Mouse (Mus musculus): ENCODE measurements around the gene Fbxl7. TPM values are rescaled to one million over a fixed set of nuclear protein-coding genes. Genes with fewer than 3 reads are reported as not detected.

The Fbxl7 gene
- total and polyA plus RNA-seq, 3 experiments, result not detected

DNA sequence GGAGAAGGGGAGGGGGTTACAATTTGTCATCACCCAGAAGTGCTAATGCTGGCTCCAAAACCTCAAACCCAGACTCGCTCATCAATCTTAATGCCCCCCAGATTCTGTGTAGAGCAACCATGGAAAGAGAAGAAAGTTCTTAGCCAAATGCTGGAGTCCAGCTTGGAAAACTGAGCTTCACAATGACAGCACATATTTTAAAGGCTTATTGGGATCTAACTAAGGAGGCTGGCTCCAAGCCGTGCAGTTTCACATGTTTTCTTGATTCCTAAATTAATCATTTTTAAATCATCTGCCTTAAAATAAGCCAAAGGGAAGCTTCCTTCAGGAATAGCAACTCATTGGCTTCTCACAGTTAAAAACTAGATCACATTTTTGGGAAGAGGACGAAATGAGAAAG, 82.5 kb downstream of the Fbxl7 start:
- H3K9ac ChIP-seq (ENCODE audit: insufficient read depth, low read depth), result no peak overlapping the region
- H3K36me3 ChIP-seq (replicated peaks in 1 of 2; ENCODE audit: control insufficient read depth in 1 of 2, insufficient read depth in 1 of 2, low read length in 1 of 2), result no peaks in the 10 kb centered on the region
- H3K4me3 ChIP-seq (replicated peaks in 1 of 3; ENCODE audit: low read depth in 2 of 3, low read length in 2 of 3, poor library complexity in 1 of 3), result no peak overlapping the region
- no peaks in the 10 kb centered on the region for H3K27me3 ChIP-seq (replicated peaks)
- no peak overlapping the region for H3K4me2 ChIP-seq (ENCODE audit: insufficient read depth, low read depth, poor library complexity, severe bottlenecking)
- DNase-seq (ENCODE audit: extremely low read depth), result no peak
- in situ Hi-C loops (cut with MboI; ENCODE audit: low pct_ligation_motif_present, low pct_unique_long_range_greater_than_20kb, low sequenced_read_pairs), result no loop called here
- dilution Hi-C loops (cut with MboI; ENCODE audit: extremely low pct_ligation_motif_present, extremely low pct_unique_long_range_greater_than_20kb, low sequenced_read_pairs), result no loop called here
- TF ChIP-seq USF1 (IDR thresholded peaks at IDR 0.05; ENCODE audit: low read depth, low read length), result no peak
- TF ChIP-seq KAT2A (IDR thresholded peaks at IDR 0.05; ENCODE audit: insufficient replicate concordance, low read length), result no peak
- TF ChIP-seq UBTF (IDR thresholded peaks at IDR 0.05; ENCODE audit: low read depth, low read length), result no peak
- TF ChIP-seq ZMIZ1 (IDR thresholded peaks at IDR 0.05; ENCODE audit: low read depth, low read length), result no peak
- H3K79me2 ChIP-seq (replicated peaks; ENCODE audit: control insufficient read depth, extremely low read depth, insufficient read depth, poor library complexity, severe bottlenecking), result no peaks in the 10 kb centered on the region
- H3K4me1 ChIP-seq (ENCODE audit: control insufficient read depth in 1 of 2, insufficient read depth in 2 of 2), result no peaks in the 10 kb centered on the region
- no peak overlapping the region for H3K27ac ChIP-seq (ENCODE audit: insufficient read depth, low read depth)
- H3K9me3 ChIP-seq (replicated peaks; ENCODE audit: low read length), result no peaks in the 10 kb centered on the region

DNA sequence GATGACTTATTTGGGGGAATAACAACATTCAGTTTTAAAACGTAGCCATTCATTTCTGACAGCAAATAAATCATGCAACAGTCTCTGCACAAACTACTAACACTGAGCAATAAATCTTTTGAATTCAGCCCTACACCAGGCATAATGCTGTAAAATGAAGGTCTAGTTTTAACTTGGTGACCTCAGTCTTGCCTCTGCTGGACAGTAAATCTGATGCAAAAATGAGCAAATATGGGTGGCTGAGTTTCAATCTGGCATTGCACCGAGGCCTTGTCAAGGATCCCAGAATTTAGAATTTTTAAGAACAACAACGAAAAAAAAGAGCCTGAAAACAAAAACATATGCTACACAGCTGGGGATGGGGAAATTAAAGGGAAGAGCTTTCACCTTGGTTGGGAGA, 85.8 kb downstream of the Fbxl7 start:
- no peak for DNase-seq (ENCODE audit: extremely low read depth)
- dilution Hi-C loops (cut with MboI; ENCODE audit: extremely low pct_ligation_motif_present, extremely low pct_unique_long_range_greater_than_20kb, low sequenced_read_pairs), result no loop called here
- no peaks in the 10 kb centered on the region for H3K36me3 ChIP-seq (replicated peaks in 1 of 2; ENCODE audit: control insufficient read depth in 1 of 2, insufficient read depth in 1 of 2, low read length in 1 of 2)

GRCm38 (mm10) chr15:26804046-26804445, 91.3 kb downstream of the Fbxl7 start:
- in situ Hi-C loops (cut with MboI; ENCODE audit: low pct_ligation_motif_present, low pct_unique_long_range_greater_than_20kb, low sequenced_read_pairs), result no loop called here

More for the DNA sequence above, 85.8 kb downstream of the Fbxl7 start:
- no peaks in the 10 kb centered on the region for H3K4me1 ChIP-seq (ENCODE audit: control insufficient read depth in 1 of 2, insufficient read depth in 2 of 2)
- no peak overlapping the region for H3K9ac ChIP-seq (ENCODE audit: insufficient read depth, low read depth)
- in situ Hi-C loops (cut with MboI; ENCODE audit: low pct_ligation_motif_present, low pct_unique_long_range_greater_than_20kb, low sequenced_read_pairs), result no loop called here
- no peak overlapping the region for H3K27ac ChIP-seq (ENCODE audit: insufficient read depth, low read depth)
- no peaks in the 10 kb centered on the region for H3K79me2 ChIP-seq (replicated peaks; ENCODE audit: control insufficient read depth, extremely low read depth, insufficient read depth, poor library complexity, severe bottlenecking)
- no peak overlapping the region for H3K4me2 ChIP-seq (ENCODE audit: insufficient read depth, low read depth, poor library complexity, severe bottlenecking)
- H3K27me3 ChIP-seq (replicated peaks), result no peaks in the 10 kb centered on the region
- no peaks in the 10 kb centered on the region for H3K9me3 ChIP-seq (replicated peaks; ENCODE audit: low read length)
- TF ChIP-seq CHD1 (IDR thresholded peaks at IDR 0.05; ENCODE audit: low read depth, low read length) (no peak), ELF1 (IDR thresholded peaks at IDR 0.05; ENCODE audit: low read depth, low read length) (no peak)
- H3K4me3 ChIP-seq (replicated peaks in 1 of 3; ENCODE audit: low read depth in 2 of 3, low read length in 2 of 3, poor library complexity in 1 of 3), result no peak overlapping the region

More at GRCm38 (mm10) chr15:26804046-26804445, 91.3 kb downstream of the Fbxl7 start:
- Histone ChIP-seq H3K27me3 (replicated peaks) (no peaks in the 10 kb centered on the region), H3K27ac (ENCODE audit: insufficient read depth, low read depth) (no peak overlapping the region), H3K79me2 (replicated peaks; ENCODE audit: control insufficient read depth, extremely low read depth, insufficient read depth, poor library complexity, severe bottlenecking) (no peaks in the 10 kb centered on the region), H3K4me1 (ENCODE audit: control insufficient read depth in 1 of 2, insufficient read depth in 2 of 2) (no peaks in the 10 kb centered on the region), H3K9me3 (replicated peaks; ENCODE audit: low read length) (no peaks in the 10 kb centered on the region), H3K36me3 (replicated peaks in 1 of 2; ENCODE audit: control insufficient read depth in 1 of 2, insufficient read depth in 1 of 2, low read length in 1 of 2) (no peaks in the 10 kb centered on the region), H3K4me3 (replicated peaks in 1 of 3; ENCODE audit: low read depth in 2 of 3, low read length in 2 of 3, poor library complexity in 1 of 3) (no peak overlapping the region), H3K4me2 (ENCODE audit: insufficient read depth, low read depth, poor library complexity, severe bottlenecking) (no peak overlapping the region), H3K9ac (ENCODE audit: insufficient read depth, low read depth) (no peak overlapping the region)
- TF ChIP-seq RAD21 (IDR thresholded peaks at IDR 0.05; ENCODE audit: low read depth, low read length) (no peak), TCF12 (IDR thresholded peaks at IDR 0.05; ENCODE audit: low read depth, low read length) (no peak), MAFK (IDR thresholded peaks at IDR 0.05; ENCODE audit: insufficient replicate concordance, low read length) (no peak), USF2 (conservative IDR thresholded peaks at IDR 0.05; ENCODE audit: low read depth, low read length) (no peak), CHD1 (IDR thresholded peaks at IDR 0.05; ENCODE audit: low read depth, low read length) (no peak), ELF1 (IDR thresholded peaks at IDR 0.05; ENCODE audit: low read depth, low read length) (no peak), E2F4 (IDR thresholded peaks at IDR 0.05; ENCODE audit: insufficient replicate concordance, low read depth, low read length) (no peak), GABPA (IDR thresholded peaks at IDR 0.05; ENCODE audit: insufficient replicate concordance, low read depth, low read length) (no peak), JUND (conservative IDR thresholded peaks at IDR 0.05; ENCODE audit: low read depth, low read length) (no peak), NELFE (IDR thresholded peaks at IDR 0.05; ENCODE audit: low read depth, low read length) (no peak), ZKSCAN1 (IDR thresholded peaks at IDR 0.05; ENCODE audit: borderline replicate concordance, low read depth, low read length) (no peak)
- dilution Hi-C loops (cut with MboI; ENCODE audit: extremely low pct_ligation_motif_present, extremely low pct_unique_long_range_greater_than_20kb, low sequenced_read_pairs), result no loop called here
- no peak for DNase-seq (ENCODE audit: extremely low read depth)

Data from CH12.LX (cell line).